Mouse (Mus musculus): ENCODE data around the gene Elavl2.

GRCm38 (mm10) chr4:91349579-91349978 lies 51.0 kb downstream of the Elavl2 start:
- TF ChIP-seq CTCF (IDR thresholded peaks at IDR 0.05; ENCODE audit: borderline replicate concordance, insufficient read depth, low read length) = no peak
- TF ChIP-seq POLR2A (IDR thresholded peaks at IDR 0.05; ENCODE audit: low read depth, low read length) = no peak

Measured in embryonic fibroblast, embryonic 13.5 days (primary cell).